Mouse (Mus musculus): ENCODE data around the gene Nnmt.

DNA sequence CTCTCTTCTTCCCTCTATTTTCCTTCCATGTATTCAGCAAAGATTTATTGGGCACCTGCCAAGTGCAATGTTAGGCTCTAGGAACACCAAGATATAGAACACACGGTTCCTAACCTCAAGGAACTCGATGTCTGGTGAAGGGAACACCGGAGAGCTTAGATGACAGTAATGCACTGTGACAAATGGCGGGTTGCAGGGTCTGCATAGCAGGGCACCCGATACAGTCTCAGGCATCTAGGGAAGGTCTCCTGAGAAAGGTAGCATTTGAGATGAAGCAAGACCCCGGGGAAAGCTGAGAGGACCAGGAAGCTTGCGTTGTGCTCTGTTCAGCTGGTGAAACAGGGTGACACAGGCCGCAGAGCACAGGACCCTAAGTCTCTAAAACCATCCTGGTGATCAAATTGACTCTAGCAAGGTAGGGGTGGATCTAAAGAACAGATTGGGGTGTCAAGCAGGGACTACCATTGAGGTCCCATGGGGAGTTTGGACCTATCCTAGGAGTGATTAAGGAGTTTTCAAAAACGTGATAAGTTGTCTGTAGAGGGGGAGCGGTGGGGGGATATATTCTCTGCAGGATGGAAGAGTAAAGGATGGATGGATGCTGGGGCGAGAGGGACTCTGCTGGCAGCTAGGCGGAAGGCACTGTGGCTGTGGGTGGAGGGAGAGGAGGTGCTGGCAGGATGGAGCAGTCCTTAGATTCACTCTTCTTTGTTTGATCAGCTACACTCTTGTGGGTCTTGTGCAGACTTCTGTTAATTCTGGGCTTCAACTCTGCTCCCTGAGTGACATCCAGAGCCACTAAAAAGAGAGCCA lies 43.5 kb upstream of the Nnmt start:
- no peak for TF ChIP-seq POLR2A (IDR thresholded peaks at IDR 0.05; ENCODE audit: low read depth, low read length)
- TF ChIP-seq MEF2A (IDR thresholded peaks at IDR 0.05; ENCODE audit: borderline replicate concordance, low read depth, low read length): no peak
